Mouse (Mus musculus) forebrain, embryonic 15.5 days (tissue): ENCODE measurements at regions not wholly inside any gene's neighbourhood (a gene's known extent, or its start where the extent isn't known, plus 50 kb on each side); places are given as distances from the start of the nearest gene placed in this dataset.

ENCODE experiments used
- ATAC-seq: fragments of 200-750 bp; cut with Nextera tagmentation; replicated peaks from 2 replicates; pipeline ENCODE4 v1.8.0; 2017; ENCODE audit warnings: mild to moderate bottlenecking, moderate TSS enrichment, moderate library complexity
- H3K27ac ChIP-seq: fragments of 300-500 bp; sonication (generic); replicated peaks from 2 replicates; pipeline ENCODE4 v1.5.1; 2015; ENCODE audit warnings: mild to moderate bottlenecking, inconsistent platforms
- H3K27me3 ChIP-seq: fragments of 300-500 bp; sonication (generic); 2 replicates; pipeline ENCODE4 v1.6.1; 2015; ENCODE audit warnings: inconsistent platforms
- H3K36me3 ChIP-seq: fragments of 300-500 bp; sonication (generic); 2 replicates; pipeline ENCODE4 v1.6.1; 2015; ENCODE audit warnings: mild to moderate bottlenecking, inconsistent platforms
- H3K4me1 ChIP-seq: fragments of 300-500 bp; sonication (generic); 2 replicates; pipeline ENCODE4 v1.6.1; 2015; ENCODE audit warnings: inconsistent platforms
- H3K4me2 ChIP-seq: fragments of 300-500 bp; sonication (generic); replicated peaks from 2 replicates; pipeline ENCODE4 v1.6.1; 2015; ENCODE audit warnings: mild to moderate bottlenecking, inconsistent platforms
- H3K4me3 ChIP-seq: fragments of 300-500 bp; sonication (generic); 2 replicates; pipeline ENCODE4 v1.5.1; 2015; ENCODE audit warnings: mild to moderate bottlenecking, inconsistent platforms
- H3K9ac ChIP-seq: fragments of 300-500 bp; sonication (generic); replicated peaks from 2 replicates; pipeline ENCODE4 v1.6.1; 2015; ENCODE audit warnings: mild to moderate bottlenecking, inconsistent platforms
- H3K9me3 ChIP-seq: fragments of 300-500 bp; sonication (generic); 2 replicates; pipeline ENCODE4 v1.6.1; 2016; ENCODE audit warnings: inconsistent platforms
- WGBS: fragments of 180-500 bp; shearing (Covaris S2); methylation state at CpG from one replicate; pipeline ENCODE4 v1.1.7; 2015; ENCODE audit warnings: mixed read lengths; 5-methylcytosine and 5-hydroxymethylcytosine counted together

DNA sequence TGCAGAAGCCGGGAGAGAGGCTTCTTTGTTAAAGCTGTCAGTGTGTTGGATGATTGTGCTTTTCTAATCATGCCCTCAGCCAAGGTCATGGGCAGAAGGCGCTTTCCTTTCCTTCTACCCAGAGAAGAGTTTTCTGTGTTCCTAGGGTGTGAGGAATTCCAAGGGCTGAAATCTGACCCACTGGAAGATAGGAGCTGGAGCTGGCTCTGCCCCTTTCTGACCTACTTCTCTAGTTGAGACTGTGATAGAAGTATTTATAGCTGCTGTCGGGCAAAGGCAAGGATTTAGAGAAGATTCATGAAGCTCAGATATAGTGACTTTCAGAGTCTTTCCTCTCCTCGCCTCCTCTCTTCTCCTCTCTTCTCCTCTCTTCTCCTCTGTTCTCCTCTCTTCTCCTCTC, 238.2 kb downstream of the Nup35 start:
- Histone ChIP-seq H3K4me1 (no peaks in the 10 kb centered on the region), H3K4me2 (no peak overlapping the region), H3K9me3 (no peaks in the 10 kb centered on the region), H3K9ac (no peak overlapping the region), H3K4me3 (no peak overlapping the region), H3K36me3 (no peaks in the 10 kb centered on the region), H3K27ac (no peak overlapping the region), H3K27me3 (no peaks in the 10 kb centered on the region)
- ATAC-seq: no peak
- WGBS: 87% methylated on average over 4 of the region's 4 CpGs

DNA sequence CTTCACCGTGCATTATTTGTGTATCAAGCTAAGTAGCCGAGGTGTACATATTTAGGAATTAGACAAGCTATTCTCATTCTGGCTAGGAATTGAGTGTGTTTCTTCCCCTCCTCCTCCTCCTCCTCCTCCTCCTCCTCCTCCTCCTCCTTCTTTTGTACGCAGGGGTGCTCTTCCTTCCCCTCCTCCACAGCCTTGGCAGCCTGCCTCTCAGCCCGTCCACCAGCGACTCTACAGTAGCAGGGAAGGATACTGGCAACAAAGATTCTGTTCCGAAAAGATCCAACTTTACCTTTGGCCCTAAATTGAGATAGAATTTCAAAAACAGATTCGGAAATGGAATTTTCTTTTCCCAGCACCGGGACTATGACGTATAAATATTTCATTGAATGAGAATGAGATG, 253.0 kb downstream of the Nup35 start:
- H3K27ac ChIP-seq: no peak overlapping the region
- WGBS: 56% methylated on average over 8 of the region's 9 CpGs
- no peaks in the 10 kb centered on the region for H3K9me3 ChIP-seq
- H3K4me2 ChIP-seq: no peak overlapping the region
- H3K36me3 ChIP-seq: no peaks in the 10 kb centered on the region
- H3K9ac ChIP-seq: no peak overlapping the region
- no peaks in the 10 kb centered on the region for H3K4me1 ChIP-seq
- H3K27me3 ChIP-seq: no peaks in the 10 kb centered on the region
- H3K4me3 ChIP-seq: no peak overlapping the region
- no peak for ATAC-seq

DNA sequence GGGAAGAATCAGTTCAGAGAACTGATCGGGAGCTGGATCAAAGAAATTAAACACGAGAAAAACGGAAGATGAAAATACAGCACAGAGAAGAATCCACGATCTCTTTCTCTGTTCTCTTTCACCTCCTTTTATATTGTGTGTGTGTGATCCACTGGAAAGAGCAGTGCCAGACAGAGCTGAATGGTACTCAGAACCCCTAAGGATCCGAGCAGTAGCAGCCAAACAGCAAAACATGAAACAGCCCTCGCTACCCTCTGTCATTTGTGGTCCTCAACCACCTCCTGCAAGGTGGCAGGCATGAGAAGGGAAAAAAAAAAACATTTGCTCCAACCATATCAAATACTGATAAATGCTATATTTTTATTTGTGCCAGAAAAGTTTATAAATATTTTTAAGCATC, 253.4 kb downstream of the Nup35 start:
- no peaks in the 10 kb centered on the region for H3K9me3 ChIP-seq
- H3K4me3 ChIP-seq: no peak overlapping the region
- 57% methylated on average over 6 of the region's 6 CpGs for WGBS
- H3K27me3 ChIP-seq: no peaks in the 10 kb centered on the region
- H3K36me3 ChIP-seq: no peaks in the 10 kb centered on the region
- H3K4me1 ChIP-seq: no peaks in the 10 kb centered on the region
- ATAC-seq: no peak
- H3K4me2 ChIP-seq: no peak overlapping the region
- no peak overlapping the region for H3K9ac ChIP-seq
- H3K27ac ChIP-seq: no peak overlapping the region

DNA sequence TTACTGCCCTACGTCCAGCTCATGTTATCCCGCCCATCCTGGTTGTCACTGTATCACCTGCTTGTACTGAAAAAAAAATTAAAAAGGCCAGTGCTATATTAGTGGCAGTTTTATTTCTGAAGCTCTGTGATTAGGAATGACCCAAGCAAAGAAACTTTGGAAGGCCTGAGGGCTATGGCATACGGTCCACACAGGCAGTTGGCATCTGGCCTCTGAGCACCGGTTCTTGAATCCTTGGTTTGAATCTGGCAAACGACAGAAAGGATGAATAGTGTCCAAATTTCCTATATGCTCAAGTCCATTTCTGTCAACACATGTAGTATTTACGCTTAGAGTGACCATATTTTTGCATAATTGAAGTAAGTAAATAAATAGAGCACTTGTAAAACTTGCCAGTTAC, 254.3 kb downstream of the Nup35 start:
- Histone ChIP-seq H3K9ac (no peak overlapping the region), H3K27ac (no peak overlapping the region), H3K36me3 (no peaks in the 10 kb centered on the region), H3K4me1 (no peaks in the 10 kb centered on the region), H3K4me3 (no peak overlapping the region), H3K27me3 (no peaks in the 10 kb centered on the region), H3K4me2 (no peak overlapping the region), H3K9me3 (no peaks in the 10 kb centered on the region)
- no peak for ATAC-seq
- 86% methylated on average over 6 of the region's 6 CpGs for WGBS

DNA sequence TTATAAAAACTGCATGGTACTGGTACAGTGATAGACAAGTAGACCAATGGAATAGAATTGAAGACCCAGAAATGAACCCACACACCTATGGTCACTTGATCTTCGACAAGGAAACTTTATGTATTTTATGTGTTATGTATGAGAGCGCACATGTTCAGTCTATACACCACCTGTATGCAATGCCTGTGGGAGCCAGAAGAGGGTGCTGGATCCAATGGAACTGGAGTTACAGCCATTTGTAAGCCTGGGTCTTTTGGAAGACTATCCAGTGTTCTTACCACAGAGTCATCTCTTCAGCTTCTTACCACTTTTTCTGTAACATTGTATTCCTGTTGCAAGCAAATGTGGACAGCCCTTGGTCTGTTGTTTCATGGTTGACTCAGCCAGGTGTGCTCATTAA, 261.4 kb downstream of the Nup35 start:
- Histone ChIP-seq H3K4me2 (no peak overlapping the region), H3K9me3 (no peaks in the 10 kb centered on the region), H3K4me3 (no peak overlapping the region), H3K4me1 (no peaks in the 10 kb centered on the region), H3K9ac (no peak overlapping the region), H3K27ac (no peak overlapping the region), H3K27me3 (no peaks in the 10 kb centered on the region), H3K36me3 (no peaks in the 10 kb centered on the region)
- 91% methylated on average over 2 of the region's 2 CpGs for WGBS
- ATAC-seq: no peak

DNA sequence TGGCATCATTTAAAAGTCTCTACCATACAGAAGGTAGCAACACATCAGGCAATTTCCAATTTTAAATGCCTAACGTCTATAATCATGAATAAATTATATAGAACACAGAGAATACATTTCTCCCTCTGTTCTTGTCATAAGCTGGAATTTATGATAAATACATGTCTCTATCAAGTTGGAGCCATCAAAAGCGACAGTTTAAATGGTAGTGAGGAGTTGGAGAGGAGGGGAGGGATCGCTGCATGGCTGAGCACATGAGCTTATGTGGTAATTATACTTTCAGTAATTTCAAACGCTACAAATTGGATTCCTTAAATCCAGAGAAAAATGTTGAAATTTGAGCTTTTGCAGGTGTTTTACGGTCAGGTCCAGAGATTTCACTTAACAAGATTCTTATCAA, 267.2 kb downstream of the Nup35 start:
- Histone ChIP-seq H3K27me3 (no peaks in the 10 kb centered on the region), H3K4me1 (no peaks in the 10 kb centered on the region), H3K4me3 (no peak overlapping the region), H3K27ac (no peak overlapping the region), H3K9ac (no peak overlapping the region), H3K9me3 (no peaks in the 10 kb centered on the region), H3K4me2 (no peak overlapping the region), H3K36me3 (no peaks in the 10 kb centered on the region)
- no peak for ATAC-seq
- 84% methylated on average over 5 of the region's 5 CpGs for WGBS

DNA sequence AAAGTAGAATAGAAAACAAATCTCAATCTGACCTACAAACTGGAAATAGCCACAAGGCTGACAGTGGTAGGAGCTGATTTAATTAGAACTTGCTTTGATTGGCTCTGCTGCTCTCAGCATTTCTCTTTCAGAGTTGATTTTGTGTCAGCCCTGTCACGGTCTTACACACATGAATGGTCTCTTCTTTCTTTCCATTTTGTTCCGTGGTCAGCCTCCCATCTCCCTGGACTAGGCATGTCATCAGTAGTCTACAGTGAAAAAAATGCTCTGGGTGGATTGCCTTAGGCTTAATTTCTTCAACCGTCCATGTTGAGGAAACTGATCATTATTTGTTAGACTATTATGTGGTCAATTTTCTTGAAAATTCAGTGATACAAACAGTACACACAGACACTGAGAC, 285.0 kb downstream of the Nup35 start:
- H3K27ac ChIP-seq: no peak overlapping the region
- H3K27me3 ChIP-seq: no peaks in the 10 kb centered on the region
- no peaks in the 10 kb centered on the region for H3K36me3 ChIP-seq
- no peaks in the 10 kb centered on the region for H3K4me1 ChIP-seq
- no peak overlapping the region for H3K9ac ChIP-seq
- ATAC-seq: no peak
- no peaks in the 10 kb centered on the region for H3K9me3 ChIP-seq
- no peak overlapping the region for H3K4me3 ChIP-seq
- 37% methylated on average over 3 of the region's 3 CpGs for WGBS
- no peak overlapping the region for H3K4me2 ChIP-seq

DNA sequence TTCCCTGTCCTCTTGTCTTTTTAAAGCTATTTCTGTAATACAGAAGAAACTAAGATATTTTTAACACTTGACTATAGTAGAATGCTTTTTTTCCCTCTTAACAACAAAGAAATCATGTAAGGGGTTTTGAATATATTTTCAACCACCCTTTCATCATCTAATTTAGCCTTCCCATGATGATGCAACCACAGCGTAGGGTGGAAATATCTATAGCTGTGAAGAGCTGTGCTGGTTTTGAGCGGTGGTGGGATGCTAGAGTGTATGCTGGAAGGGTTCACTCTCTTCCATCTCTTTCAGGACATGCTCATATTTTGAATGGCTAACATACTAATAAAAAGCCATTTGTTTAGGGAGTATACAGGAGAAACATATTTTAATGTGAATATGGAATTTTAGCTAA, 296.4 kb downstream of the Nup35 start:
- no peak overlapping the region for H3K4me3 ChIP-seq
- ATAC-seq: no peak
- H3K4me1 ChIP-seq: no peaks in the 10 kb centered on the region
- no peak overlapping the region for H3K9ac ChIP-seq
- H3K36me3 ChIP-seq: no peaks in the 10 kb centered on the region
- H3K4me2 ChIP-seq: no peak overlapping the region
- H3K27ac ChIP-seq: no peak overlapping the region
- H3K9me3 ChIP-seq: no peaks in the 10 kb centered on the region
- H3K27me3 ChIP-seq: no peaks in the 10 kb centered on the region
- 98% methylated on average over 2 of the region's 2 CpGs for WGBS

DNA sequence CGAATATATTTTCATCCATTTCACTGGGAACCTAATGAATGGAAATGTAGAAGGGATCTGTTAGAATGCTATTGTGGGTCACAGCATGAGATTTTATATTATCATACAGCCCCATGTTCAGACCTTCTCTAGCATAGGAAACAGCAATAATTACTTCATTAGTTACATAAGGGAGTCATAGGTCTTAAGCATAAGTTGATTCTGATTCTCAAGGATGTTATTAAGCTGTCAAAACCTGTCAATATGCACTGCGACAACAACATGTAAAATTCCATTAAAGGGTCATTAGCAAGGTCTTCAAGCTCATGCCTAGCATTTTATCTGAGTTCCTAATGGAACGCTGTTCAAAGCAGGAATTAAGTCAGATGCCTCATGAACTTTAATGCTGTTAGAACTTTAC, 328.5 kb downstream of the Nup35 start:
- no peak overlapping the region for H3K4me3 ChIP-seq
- H3K27ac ChIP-seq: no peak overlapping the region
- no peaks in the 10 kb centered on the region for H3K27me3 ChIP-seq
- no peaks in the 10 kb centered on the region for H3K4me1 ChIP-seq
- no peak for ATAC-seq
- H3K4me2 ChIP-seq: no peak overlapping the region
- 75% methylated on average over 3 of the region's 3 CpGs for WGBS
- H3K9me3 ChIP-seq: no peaks in the 10 kb centered on the region
- no peaks in the 10 kb centered on the region for H3K36me3 ChIP-seq
- H3K9ac ChIP-seq: no peak overlapping the region

DNA sequence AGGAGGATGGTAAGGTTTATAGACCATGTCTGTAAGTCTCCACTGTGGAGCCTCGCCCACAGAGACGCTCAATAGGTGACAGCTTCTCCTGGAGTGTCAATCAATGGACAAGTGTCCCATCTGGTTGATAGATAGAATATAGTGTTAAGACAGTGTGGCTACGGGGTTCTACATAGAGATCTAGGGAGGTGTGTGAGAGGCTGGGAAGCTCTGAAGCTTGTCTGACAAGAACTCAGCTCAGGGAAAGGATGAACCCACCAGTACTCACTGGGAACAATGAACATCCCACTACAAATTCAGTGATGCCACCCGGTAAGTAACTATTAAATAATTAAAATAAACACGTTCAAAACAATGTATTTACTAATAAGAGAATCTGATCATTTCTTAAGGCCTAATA, 349.7 kb downstream of the Nup35 start:
- no peaks in the 10 kb centered on the region for H3K27me3 ChIP-seq
- no peaks in the 10 kb centered on the region for H3K36me3 ChIP-seq
- WGBS: 85% methylated on average over 5 of the region's 5 CpGs
- no peaks in the 10 kb centered on the region for H3K9me3 ChIP-seq
- ATAC-seq: no peak
- H3K9ac ChIP-seq: no peak overlapping the region
- H3K4me1 ChIP-seq: no peaks in the 10 kb centered on the region
- H3K4me2 ChIP-seq: no peak overlapping the region
- no peak overlapping the region for H3K27ac ChIP-seq
- no peak overlapping the region for H3K4me3 ChIP-seq

DNA sequence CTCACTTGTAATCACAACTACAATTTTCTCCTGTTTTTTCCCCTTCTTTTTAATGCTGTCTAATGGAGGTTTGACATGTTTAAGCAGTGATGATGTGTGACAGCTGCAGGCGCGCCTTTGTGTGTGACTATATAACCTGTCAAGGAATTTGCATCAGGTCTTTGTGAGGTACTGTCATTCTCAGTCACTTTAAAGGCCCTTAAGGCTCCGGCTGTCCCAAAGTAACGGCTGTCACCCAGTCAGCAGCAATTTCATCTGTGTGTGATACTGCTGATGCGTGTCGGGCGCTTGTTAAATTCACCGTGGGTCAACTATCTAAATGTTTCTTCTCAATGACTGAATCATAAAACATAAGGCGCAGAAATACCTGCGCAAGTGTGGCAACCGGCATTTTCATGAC, 350.2 kb downstream of the Nup35 start:
- ATAC-seq: no peak
- no peak overlapping the region for H3K4me3 ChIP-seq
- H3K4me2 ChIP-seq: no peak overlapping the region
- H3K36me3 ChIP-seq: no peaks in the 10 kb centered on the region
- 78% methylated on average over 11 of the region's 11 CpGs for WGBS
- H3K9ac ChIP-seq: no peak overlapping the region
- H3K9me3 ChIP-seq: no peaks in the 10 kb centered on the region
- H3K27me3 ChIP-seq: no peaks in the 10 kb centered on the region
- H3K27ac ChIP-seq: no peak overlapping the region
- H3K4me1 ChIP-seq: no peaks in the 10 kb centered on the region

DNA sequence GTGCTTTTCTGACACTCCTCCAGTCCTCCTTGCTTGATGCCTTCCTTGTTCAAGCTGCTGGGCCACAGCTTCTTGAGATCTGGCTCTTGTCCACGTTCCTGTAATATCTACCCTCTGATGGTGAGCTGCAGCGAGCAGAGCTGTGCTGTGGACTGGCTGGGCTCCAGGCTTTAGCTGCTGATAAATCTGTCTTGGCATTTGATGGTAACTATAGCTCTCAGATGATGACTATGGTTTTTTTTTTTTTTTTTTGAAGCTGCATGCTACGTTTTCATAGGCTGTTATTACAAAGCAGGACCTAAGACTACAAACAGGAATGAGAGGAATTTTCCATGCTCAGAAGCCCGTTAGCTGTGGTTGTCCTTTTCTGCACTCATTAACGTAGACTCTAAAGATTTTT, 352.3 kb downstream of the Nup35 start:
- 51% methylated on average over 5 of the region's 5 CpGs for WGBS
- Histone ChIP-seq H3K9ac (no peak overlapping the region), H3K27me3 (no peaks in the 10 kb centered on the region), H3K36me3 (no peaks in the 10 kb centered on the region), H3K4me2 (no peak overlapping the region), H3K4me1 (no peaks in the 10 kb centered on the region), H3K9me3 (no peaks in the 10 kb centered on the region), H3K4me3 (no peak overlapping the region), H3K27ac (no peak overlapping the region)
- ATAC-seq: no peak

DNA sequence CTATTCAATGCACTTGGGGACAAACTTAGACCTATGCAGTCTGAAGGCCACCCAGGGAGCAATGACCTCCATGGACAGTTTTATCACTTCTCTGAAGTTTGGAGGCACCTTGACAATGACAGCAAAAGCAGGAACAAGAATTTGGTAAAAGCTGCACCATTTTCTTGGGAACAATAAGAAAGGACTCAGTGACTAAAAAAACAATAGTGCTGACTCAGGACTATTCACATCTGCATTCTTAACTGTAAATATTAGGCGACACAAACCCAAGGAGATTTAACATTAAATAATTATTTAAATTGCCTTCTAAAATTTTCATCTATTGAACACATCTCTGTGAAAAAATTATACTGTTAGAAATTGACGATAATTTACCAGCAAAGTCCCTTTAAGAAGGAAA, 356.2 kb downstream of the Nup35 start:
- 90% methylated on average over 2 of the region's 2 CpGs for WGBS
- Histone ChIP-seq H3K9me3 (no peaks in the 10 kb centered on the region), H3K27me3 (no peaks in the 10 kb centered on the region), H3K4me3 (no peak overlapping the region), H3K36me3 (no peaks in the 10 kb centered on the region), H3K4me2 (no peak overlapping the region), H3K27ac (no peak overlapping the region), H3K4me1 (no peaks in the 10 kb centered on the region), H3K9ac (no peak overlapping the region)
- no peak for ATAC-seq

DNA sequence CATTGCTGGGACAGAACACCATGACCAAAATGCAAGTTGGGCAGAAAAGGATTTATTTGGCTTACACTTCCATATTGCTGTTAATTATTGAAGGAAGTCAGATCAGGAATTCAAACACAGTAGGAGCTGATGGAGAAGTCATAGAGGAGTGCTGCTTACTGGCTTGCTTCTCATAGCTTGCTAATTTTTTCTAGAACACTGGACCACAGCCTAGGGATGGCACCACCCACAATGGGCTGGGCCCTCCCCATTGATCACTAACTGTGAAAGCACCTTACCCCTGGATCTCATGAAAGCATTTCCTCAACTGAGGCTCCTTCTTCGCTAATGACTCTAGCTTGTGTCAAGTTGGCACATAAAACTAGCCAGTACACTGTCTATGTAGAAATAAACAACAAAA, 381.3 kb downstream of the Nup35 start:
- H3K27me3 ChIP-seq: no peaks in the 10 kb centered on the region
- H3K27ac ChIP-seq: no peak overlapping the region
- H3K9ac ChIP-seq: no peak overlapping the region
- H3K9me3 ChIP-seq: no peaks in the 10 kb centered on the region
- no peak overlapping the region for H3K4me2 ChIP-seq
- H3K4me3 ChIP-seq: no peak overlapping the region
- WGBS: 87% methylated on average over 1 of the region's 1 CpGs
- ATAC-seq: no peak
- no peaks in the 10 kb centered on the region for H3K4me1 ChIP-seq
- no peaks in the 10 kb centered on the region for H3K36me3 ChIP-seq
